Mouse (Mus musculus): Measurements from ENCODE around the gene Relch. TPM values are rescaled to one million over a fixed set of nuclear protein-coding genes. Genes with fewer than 3 reads are reported as not detected.

Relch gene
- polyA plus RNA-seq, 1 experiment from 2014 or later, result 24.2 TPM

DNA sequence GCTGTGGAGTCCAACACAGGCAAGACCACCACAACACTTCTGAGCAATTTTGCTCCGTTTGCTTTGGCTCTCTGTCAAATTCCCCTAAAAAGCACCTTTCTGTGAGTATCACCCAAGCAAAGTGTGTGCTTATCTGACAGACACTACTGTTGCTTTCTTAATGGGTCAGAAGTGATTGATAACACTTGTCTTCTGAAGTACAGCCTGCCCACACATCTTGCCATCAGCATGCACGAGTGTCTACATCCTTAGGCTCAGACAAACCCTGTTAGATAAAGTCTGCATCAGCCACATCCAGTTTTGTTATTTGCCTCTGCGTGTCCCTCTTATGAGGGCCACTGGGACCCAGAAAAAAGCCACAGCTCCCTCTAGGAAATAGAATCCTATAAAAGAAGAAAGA lies 140.6 kb downstream of the Relch start:
- 66% methylated on average over 3 of the region's 3 CpGs for WGBS
- Histone ChIP-seq H3K4me3 (replicated peaks) (no peak overlapping the region), H3K9me3 (replicated peaks) (no peaks in the 10 kb centered on the region), H3K27me3 (no peaks in the 10 kb centered on the region), H3K4me1 (peaks cover 2% of the 10 kb centered on the region; the same call in 1 of the 2 replicates), H3K36me3 (no peaks in the 10 kb centered on the region), H3K4me2 (no peak overlapping the region), H3K9ac (no peak overlapping the region), H3K27ac (no peak overlapping the region)
- ATAC-seq (replicated peaks; ENCODE audit: low FRiP score), result no peak

Other genes starting within 250 kb of the Relch start
- 14.0 and 15.2 TPM in 2 replicates for gene Pign, start 184 bp upstream of the Relch start, polyA plus RNA-seq (2015; fragmentation: Nextera tagmentation; extraction: Ambion mirVana)
- 1.4 and 1.5 TPM in 2 replicates for gene Tnfrsf11a, start 116.9 kb downstream of the Relch start, polyA plus RNA-seq (2015; fragmentation: Nextera tagmentation; extraction: Ambion mirVana)

Data from kidney, embryonic 15.5 days (tissue).